Mouse (Mus musculus): ENCODE data around the gene Lsm10.
A peak's percentile ranks its signal among the peaks of the same experiment; 100 is the strongest.

Lsm10 gene

GRCm38 (mm10) chr4:126096464-126097111, at the start of gene Lsm10:
Lsm10 (plus strand) TSS chr4:126096623.
- DNase-seq (ENCODE audit: low spot score in 2 of 2), result peak; percentile 94

DNA sequence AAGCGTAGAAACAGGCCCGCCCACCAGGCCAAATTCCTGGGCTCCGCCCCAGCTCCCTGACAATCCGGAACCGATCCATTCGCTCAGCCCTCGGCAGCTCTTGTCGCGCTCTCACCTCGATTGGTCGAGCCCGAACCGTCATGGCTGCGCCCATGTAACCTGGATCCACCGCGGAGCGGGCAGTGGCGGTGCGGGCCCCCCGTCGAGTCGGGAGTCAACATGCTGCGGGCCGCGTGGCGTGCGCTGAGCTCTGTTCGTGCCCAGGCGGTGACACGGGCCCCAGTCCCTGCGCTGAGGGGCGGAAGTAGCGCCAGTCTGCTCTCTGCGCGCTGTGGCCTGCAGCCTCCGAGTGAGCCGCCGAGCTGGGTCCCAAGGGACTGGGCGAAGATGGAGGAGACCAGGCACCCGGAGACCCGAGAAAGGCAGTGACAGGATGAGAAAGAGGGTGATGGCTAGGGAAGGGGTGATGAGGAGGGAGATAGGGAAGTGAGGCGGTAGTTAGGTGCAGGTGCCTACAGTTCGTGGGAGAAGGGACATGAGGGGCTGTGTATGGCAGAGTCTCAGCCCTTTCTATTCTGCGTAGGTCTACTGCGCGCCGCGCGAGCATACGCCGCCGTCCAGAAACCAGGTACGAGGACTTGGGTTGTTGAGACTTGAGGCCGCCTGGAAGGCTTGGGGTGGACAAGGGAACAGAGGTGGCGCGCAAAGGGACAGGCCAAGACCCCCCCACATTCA, 49.4 kb upstream of the Lsm10 start, which contains the start of gene Mrps15:
Mrps15 (plus strand) TSS at position 75 of the 735 bp plus-strand sequence.
- peak; percentile 70 to 79 for DNase-seq (ENCODE audit: low spot score in 2 of 2)

- DNase-seq (ENCODE audit: low spot score in 2 of 2), result peak; percentile 30 to 34
Observed at GRCm38 (mm10) chr4:126051617-126052016, 44.8 kb upstream of the Lsm10 start.

DNA sequence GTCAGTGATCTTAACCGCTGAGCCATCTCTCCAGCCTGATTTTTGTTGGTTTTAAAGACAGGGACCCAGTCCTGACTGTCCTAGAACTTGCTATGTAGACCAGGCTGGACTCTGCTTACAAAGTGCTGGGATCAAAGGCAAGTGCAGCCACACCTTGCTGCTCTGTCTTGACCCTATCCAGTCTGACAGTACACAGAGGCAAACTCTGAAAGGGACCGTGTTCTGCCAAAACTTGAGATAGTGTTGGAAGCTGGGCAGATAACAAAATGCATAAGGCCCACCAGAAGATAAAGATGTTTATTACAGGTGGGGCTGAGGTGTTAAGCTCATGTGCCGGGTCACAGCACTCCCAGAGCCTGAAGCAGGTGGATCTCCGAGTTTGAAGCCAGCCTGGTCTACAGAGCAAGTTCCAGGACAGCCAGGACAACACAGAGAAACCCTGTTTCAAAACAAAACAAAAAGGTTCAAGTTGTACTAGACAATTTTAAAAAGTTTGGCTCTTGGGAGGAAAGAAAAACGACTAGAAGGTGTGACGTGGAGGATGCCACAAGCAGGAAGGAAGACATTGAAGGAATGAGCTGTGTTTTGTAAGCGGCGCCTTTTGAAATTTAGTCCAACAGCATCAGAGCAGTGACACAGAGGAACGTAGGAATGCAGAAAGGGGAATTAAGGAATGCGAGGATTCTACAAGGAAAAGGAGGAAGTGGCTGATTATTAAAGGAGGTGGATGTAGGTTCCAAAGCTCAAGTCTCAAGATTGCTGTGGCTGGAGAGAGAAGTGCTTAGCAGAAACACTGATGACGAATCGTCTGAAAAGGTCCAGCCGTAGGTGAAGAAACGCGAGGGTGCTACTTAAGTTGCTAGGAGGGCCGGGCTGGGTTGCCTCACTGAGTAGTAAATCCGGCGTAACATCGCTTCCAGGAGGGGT, 39.0 kb upstream of the Lsm10 start:
- DNase-seq (ENCODE audit: low spot score in 2 of 2), result no peak

DNA sequence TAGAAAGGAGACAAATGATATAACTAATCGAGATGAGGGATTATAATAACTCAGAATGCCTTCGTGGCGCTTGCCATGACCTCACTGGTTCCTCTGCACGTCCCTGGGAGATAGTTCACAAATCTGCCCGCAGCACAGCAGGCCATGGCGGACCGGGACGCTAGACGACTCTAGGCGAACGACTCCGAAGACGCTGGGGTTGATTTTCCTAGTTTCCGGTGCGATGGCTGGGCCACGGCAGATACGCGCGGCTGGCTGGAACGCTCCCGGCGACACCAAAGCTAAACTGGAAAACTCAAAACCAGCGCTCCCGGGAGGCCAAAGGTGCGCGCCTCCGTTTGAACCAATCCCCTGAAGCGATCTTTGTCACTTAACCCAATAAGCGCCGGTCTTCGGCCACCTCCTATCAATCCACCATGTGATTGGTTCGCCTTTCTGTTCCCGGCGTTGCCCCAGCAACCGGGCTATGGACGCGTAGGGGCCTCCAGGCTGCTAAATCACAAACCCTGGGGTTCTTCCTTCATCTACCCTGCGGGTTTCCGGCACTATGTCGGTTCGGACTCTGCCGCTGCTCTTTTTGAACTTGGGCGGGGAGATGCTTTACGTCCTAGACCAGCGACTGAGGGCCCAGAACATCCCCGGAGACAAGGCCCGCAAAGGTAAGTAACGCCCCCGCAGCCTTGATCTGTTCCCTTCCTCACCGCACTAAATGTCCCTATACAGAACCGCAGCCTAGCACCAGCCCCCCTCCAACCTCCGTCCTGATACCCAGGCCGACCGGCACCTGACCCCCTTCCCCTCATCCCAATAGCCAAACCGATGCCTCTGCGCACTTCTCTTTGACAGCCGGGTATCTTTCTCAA, 38.1 kb upstream of the Lsm10 start, which contains the start of gene Oscp1:
Oscp1 (plus strand) TSS at position 432 of the 863 bp plus-strand sequence.
- DNase-seq (ENCODE audit: low spot score in 2 of 2), result peak; percentile 92 to 93

DNA sequence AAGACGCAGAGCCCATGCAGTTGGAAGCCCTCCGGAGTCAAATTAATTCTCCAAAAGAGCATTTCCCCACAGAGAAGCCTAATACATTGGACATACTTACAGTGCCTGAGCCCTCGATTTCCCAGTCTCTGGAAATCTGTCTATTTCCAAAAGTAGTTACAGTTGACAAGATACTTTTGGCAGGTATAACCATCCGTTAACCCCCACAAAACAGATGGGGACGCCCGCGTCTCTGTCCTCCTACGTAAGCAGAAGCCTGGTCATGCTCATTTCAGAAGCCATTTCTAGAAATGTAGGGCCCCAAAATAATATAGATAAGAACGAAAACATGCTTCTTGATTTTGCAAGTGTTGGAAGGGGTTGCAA, 37.4 kb upstream of the Lsm10 start:
- peak; percentile 46 to 49 for DNase-seq (ENCODE audit: low spot score in 2 of 2)

- no peak for DNase-seq (ENCODE audit: low spot score in 2 of 2)
Observed at GRCm38 (mm10) chr4:126062856-126063255, 33.6 kb upstream of the Lsm10 start.

DNA sequence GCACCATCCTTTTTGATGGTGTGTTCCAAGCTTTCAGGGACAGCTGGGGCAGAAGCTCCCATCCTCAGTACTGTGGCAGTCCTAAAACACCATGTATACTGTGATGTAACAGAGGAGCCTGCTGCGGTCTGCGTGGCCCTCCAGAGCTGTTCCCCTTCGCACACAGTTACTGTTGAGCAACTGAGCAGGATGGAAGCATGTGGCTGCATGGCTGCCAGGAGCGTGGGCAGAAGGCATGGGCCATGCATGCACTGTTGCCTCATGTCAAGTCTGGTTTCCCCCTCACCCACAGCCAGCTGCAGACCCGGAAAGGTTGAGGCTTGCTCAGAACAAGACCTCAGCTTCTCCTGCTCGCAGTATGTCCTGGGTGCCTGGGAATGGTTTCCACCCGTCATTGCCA, 31.2 kb upstream of the Lsm10 start:
- DNase-seq (ENCODE audit: low spot score in 2 of 2), result peak in 1 of 2 experiments; percentile 43

DNA sequence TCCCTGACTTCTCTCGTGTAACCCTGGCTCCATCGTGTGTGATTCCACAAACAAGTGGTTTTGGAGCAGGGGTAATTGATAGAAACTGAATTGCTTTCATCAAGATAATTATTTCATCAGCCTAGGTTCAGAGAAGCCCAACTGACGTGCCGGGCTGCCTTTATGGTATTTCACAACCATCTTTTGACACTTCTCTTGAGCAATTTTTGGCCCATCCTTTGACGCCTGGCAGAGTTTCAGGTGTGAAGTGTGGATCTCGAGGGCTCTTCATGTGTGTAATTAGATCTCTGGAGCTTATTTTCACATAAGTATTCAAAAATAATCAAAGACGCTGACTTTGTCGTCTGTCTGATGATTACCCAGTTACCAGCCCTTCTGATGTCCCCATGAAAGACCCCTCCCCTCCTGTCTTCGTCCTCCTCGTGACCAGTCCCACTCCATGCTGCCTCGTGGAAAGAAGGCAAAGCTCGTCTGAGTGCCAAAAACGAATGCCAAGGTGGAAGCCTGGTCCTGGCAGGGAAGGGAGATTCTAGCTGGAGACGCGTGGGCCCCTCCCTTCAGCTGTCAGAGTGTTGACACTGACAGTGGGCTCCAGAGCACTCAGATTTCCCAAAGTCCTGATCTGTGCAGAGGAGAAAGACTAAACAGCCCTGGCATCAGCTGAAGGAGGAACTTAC, 28.9 kb upstream of the Lsm10 start:
- DNase-seq (ENCODE audit: low spot score in 2 of 2), result no peak

DNA sequence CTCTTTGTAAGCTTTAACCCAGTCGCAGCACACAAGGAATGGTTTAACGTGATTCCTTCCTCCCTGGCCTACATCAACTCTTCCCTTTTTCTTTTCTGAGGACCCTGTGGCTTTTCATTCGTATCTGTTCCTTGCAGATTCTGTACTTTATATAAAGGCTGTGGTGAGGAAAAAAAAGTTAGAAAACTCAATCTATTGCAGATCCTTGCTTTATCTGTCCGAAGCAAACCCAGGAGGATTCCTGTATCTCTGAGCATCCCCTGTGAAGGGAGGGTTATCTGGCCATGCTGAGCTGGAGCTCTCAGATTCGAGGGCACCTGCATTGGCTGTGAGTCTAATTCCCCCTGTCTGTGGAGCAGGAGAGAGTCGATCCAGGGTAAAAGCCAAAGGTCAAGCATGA, 27.6 kb upstream of the Lsm10 start:
- DNase-seq (ENCODE audit: low spot score in 2 of 2), result no peak

GRCm38 (mm10) chr4:126077833-126078232, 18.6 kb upstream of the Lsm10 start:
- DNase-seq (ENCODE audit: low spot score in 2 of 2), result no peak

- DNase-seq (ENCODE audit: low spot score in 2 of 2), result no peak
Observed at GRCm38 (mm10) chr4:126079266-126079665, 17.2 kb upstream of the Lsm10 start.

DNA sequence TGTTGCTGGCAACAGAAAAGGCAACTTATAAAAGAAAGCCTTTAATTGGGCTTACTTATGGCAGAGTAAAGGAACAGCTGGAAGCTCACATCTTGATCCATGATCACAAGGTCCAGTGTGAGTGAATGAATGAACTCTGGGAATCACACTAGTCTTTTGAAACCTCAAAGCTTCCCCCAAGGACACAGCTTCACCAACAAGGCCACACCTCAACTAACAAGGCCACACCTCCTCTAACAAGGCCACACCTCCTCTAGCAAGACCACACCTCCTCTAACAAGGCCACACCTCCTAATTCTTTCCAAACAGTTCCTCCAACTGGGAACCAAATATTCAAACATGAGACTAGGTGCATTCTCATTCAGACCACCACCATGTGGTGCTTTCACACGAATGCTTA, 14.8 kb upstream of the Lsm10 start:
- DNase-seq (ENCODE audit: low spot score in 2 of 2), result no peak

DNA sequence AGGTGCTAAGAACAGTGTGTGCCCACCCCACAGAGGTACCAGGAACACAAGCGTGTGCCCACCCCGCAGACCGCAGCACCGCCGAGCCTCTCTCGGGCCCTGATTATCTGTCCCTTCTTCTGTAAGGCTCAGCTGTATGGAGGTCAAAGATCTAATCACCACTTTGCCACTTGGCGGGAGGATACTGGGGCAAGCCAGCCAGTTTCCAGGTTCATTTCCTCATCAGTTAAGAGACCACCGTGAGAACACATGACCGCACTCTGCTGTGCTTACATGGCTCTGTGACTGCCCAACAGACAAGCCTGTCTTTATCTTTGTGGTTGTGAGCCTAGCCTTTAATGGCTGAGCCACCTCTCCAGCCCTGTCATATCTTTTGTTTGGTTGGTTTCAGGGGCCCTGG, 13.4 kb upstream of the Lsm10 start:
- DNase-seq (ENCODE audit: low spot score in 2 of 2), result no peak

DNA sequence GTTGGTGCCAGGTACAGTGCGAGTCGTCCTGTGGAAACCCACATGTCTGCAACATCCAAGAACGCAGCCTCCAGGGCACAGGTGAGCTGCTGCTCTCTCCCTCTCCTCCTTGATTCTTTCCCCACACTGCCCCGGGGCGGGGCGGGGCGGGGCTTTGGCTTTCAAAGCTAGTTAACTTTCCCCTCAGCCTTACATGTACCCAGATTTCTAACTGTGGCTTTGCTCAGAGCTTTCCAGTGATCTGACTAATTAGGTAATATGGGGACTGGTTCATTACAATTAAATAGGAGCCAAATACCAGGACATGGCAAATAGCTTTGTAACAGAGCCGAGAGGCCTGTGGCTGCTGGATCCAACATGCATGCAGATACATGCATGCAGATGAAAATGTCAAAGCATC, 12.0 kb upstream of the Lsm10 start:
- no peak for DNase-seq (ENCODE audit: low spot score in 2 of 2)

DNA sequence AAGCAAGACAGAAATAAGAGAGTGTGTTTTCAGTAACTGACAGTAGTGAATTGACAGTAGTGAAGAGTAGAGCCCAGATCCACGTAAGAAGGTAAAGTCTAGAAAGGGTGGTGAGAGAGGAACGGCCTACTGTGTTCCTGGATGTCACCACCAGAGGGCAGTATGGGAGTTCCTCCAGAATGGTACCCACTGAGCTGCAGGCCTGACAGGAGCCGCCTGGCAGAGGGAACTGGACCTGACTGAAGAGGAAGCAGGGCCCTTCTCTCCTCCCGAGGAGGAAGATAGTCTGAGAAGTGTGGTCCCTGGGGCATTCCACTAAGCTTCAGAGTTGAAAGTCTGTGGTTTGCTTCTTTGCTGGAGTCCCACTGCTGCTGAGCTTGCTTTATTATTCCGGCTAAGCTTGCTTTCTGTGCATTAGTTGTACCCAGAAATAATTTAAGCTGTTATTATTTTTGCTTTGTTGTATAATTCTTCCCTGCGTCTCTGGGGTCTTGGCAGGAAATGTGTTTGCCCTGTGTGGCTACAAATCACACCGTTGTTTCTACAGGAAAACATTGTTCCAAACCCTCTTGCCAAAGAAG, 10.3 kb upstream of the Lsm10 start:
- DNase-seq (ENCODE audit: low spot score in 2 of 2), result peak; percentile 47 to 71

DNA sequence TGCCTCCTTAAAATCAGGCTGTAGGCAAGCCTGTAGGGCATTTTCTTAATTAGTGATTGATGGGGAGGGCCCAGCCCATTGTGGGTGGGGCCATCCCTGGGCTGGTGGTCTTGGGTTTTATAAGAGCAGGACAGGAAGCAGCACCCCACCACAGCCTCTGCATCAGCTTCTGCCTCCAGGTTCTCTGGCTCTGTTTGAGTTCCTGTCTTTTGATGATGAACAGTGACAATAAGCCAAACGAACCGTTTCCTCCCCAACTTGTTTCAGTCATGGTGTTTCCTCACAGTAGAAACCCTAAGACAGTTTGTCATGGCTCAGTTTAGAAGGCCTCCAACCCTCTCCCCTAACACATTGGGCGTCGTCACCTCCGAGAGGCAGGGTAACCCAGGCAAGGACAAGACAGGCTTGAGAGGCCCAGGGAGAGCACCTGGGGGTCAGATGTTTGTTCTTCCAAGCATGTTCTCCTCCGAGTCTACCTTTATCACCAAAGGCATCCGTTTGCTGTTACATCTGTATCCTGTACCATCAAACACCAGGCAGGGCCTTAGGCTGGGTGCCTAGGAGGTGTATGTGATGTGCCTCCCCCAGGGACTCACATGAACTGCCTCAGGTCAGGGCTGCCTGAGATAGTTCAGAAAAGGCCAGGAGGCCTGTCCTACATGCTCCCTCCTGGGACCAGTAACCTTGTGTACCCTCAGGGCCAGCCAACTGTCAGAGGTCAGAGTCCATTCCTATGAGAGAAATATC, 6.1 kb upstream of the Lsm10 start:
- DNase-seq (ENCODE audit: low spot score in 2 of 2), result no peak

DNA sequence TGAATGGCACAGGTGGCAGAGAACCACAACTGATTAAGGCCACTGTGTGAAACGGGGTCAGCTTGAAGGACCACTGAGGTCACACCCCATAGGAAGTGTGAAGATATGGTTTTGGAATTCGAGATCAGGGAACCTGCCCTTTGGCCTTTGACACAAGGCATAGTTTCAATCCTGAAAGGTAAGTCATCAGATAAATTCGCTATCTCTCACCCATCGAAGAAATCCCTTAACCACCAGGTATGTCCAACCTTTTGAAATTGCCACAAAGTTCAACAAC, 5.6 kb upstream of the Lsm10 start:
- no peak for DNase-seq (ENCODE audit: low spot score in 2 of 2)

GRCm38 (mm10) chr4:126091873-126092272, 4.5 kb upstream of the Lsm10 start:
- no peak for DNase-seq (ENCODE audit: low spot score in 2 of 2)

All from frontal cortex, postnatal 14 days (tissue).